Mouse (Mus musculus) adrenal gland, adult 18-20 months (tissue): ENCODE measurements at regions not wholly inside any gene's neighbourhood (a gene's known extent, or its start where the extent isn't known, plus 50 kb on each side); places are given as distances from the start of the nearest gene placed in this dataset.
A peak's percentile ranks its signal among the peaks of the same experiment; 100 is the strongest.
"Not testable (repeated sequence)": the region's sequence is repeated elsewhere in the genome, so short reads cannot be mapped to it uniquely, and the experiment has no call there.

Experiments used
- DNase-seq, 2 experiments: peaks; one replicate each; pipeline ENCODE4 v3.0.0; 2021 to 2022; ENCODE audit warnings: low spot score in 2 of 2

GRCm38 (mm10) chr11:27105920-27106319 is 512.1 kb upstream of the Vrk2 start:
- no peak for DNase-seq

GRCm38 (mm10) chr11:27102906-27103305 is 509.1 kb upstream of the Vrk2 start:
- no peak for DNase-seq

- DNase-seq, result no peak
These were observed 508.2 kb upstream of the Vrk2 start for GRCm38 (mm10) chr11:27102045-27102444.

- no peak for DNase-seq
These were observed 502.8 kb upstream of the Vrk2 start for GRCm38 (mm10) chr11:27096615-27097014.

DNA sequence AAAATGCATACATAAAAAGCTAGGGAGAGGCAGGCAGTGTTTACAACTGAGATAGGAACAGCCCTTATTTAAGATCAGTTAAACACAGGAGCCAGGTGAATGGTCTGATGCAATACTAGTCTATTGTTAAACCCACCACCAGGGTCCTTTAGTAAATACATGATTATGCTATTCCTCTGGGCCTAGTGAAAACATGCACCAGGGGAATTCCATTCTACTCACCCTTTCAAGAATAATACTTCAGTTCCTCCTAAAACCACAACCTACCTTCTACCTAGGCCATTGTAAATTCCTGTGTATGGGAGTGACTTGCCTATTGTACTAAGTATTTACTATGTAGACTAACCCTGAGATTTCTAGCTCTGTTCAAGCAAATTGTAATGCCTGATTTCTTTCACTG is 501.7 kb upstream of the Vrk2 start:
- not testable (repeated sequence) for DNase-seq

GRCm38 (mm10) chr11:27086516-27086915 is 492.7 kb upstream of the Vrk2 start:
- DNase-seq, result no peak

DNA sequence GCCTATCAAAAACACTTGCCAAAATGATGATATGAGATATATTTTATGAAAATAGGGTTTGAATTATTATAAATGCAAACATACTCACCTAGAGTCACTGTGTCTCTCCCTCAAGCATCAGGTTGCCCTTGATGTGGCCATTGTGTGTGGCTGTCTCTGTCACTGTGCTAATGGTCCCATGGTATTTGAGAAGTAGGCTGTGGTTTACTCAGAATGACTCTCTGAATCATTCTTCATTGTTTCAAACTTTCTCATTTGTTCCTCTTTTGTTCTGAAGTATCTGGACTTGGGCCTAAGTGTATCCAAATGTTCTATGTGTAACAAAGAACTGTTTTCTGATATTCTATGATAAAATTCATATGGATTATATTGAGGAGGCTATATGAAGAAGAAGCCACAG is 487.4 kb upstream of the Vrk2 start:
- DNase-seq, result no peak

GRCm38 (mm10) chr11:27070381-27070780 is 476.6 kb upstream of the Vrk2 start:
- no peak for DNase-seq

GRCm38 (mm10) chr11:27027243-27027852 is 433.5 kb upstream of the Vrk2 start:
- no peak for DNase-seq

DNA sequence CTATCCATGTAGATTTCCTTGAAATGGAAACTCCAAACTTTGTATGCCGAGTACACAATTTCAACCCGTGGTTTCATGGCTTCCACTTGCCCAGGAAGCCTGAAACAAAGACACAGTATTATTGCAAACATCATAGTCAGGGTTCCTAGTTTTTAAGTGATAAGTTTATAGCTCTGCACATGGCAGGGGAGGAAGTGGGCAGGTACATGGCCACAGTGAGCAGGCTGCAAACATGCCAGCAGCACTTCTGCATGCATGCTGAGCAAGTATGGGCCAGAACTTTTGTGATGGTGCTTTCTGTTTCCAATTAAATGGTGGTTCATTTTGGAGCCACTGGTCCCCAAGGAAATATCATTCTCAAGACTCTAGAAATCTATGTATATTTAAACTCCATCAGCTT is 431.7 kb upstream of the Vrk2 start:
- DNase-seq, result no peak

GRCm38 (mm10) chr11:26996292-26997099 is 402.7 kb upstream of the Vrk2 start:
- DNase-seq, result no peak

GRCm38 (mm10) chr11:26981216-26981615 is 387.4 kb upstream of the Vrk2 start:
- no peak for DNase-seq

DNA sequence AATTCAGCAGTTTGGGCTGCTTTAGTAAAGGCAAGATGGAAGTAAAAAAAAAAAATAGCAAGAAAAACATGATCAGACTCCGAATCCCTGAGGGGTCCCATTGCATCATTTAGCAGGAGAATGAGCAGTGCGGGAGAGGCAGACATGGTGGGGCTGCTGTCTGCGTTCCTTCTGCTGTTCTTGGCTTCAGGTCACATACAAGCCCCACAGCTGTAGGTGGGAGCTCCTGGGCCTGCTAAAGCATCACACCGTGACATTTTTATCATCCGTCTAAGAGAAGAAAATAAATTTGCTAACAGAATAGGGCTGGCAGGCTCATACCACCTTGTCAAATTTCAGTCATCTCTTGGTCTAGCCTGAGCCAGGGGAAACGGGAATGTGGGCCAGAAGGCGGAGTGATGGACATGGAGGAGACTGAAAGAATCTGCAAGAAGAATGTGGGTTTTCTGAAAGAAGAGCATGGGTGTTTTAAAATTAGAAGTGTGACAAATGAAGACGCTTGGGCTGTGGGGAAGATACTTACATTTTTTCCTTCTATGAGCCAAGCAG is 378.8 kb upstream of the Vrk2 start:
- DNase-seq, result no peak

GRCm38 (mm10) chr11:26971161-26971560 is 377.4 kb upstream of the Vrk2 start:
- DNase-seq, result no peak

DNA sequence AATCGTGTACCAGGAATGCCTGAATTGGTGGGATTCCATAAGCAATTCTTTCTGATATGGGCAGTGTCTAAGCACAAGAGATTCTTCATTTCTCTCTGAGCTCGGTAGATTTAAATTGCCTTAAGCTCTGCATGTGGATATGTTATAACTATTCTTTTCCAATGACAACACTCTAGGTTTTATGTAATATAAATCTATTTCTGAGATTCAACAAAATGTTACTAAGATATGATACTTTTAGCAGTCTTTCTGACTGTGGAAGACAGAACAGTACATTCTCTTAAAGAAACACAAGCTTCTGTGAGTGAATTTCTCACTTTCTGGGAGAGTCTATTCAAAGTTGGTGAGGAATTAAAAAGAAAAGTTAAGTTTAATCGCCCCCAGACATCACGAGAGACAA is 373.6 kb upstream of the Vrk2 start:
- no peak for DNase-seq

GRCm38 (mm10) chr11:26962928-26963667 is 369.3 kb upstream of the Vrk2 start:
- no peak for DNase-seq

- no peak for DNase-seq
These were observed 368.5 kb upstream of the Vrk2 start for GRCm38 (mm10) chr11:26962040-26962927.

GRCm38 (mm10) chr11:26961336-26961980 is 367.7 kb upstream of the Vrk2 start:
- peak; percentile 78 to 82 for DNase-seq

- DNase-seq, result no peak
These were observed 362.4 kb upstream of the Vrk2 start for GRCm38 (mm10) chr11:26956153-26956552.

- DNase-seq, result no peak
These were observed 338.0 kb upstream of the Vrk2 start for GRCm38 (mm10) chr11:26931766-26932165.
